Mouse (Mus musculus) stomach, embryonic 14.5 days (tissue): Measurements from ENCODE around the gene Cblc. TPM values are rescaled to one million over a fixed set of nuclear protein-coding genes. Genes with fewer than 3 reads are reported as not detected.

Experiments used
- ATAC-seq: fragments of 200-750 bp; cut with Nextera tagmentation; 2 replicates; pipeline ENCODE4 v1.8.0; 2017; ENCODE audit warnings: low read depth, moderate TSS enrichment; ENCODE audit not compliant: insufficient number of reproducible peaks, insufficient read depth, low FRiP score
- H3K27ac ChIP-seq: fragments of 300-500 bp; sonication (generic); 2 replicates; pipeline ENCODE4 v1.5.1; 2014; ENCODE audit warnings: mild to moderate bottlenecking, low read length, moderate library complexity, mixed read lengths
- H3K27me3 ChIP-seq: fragments of 300-500 bp; sonication (generic); 2 replicates; pipeline ENCODE4 v1.6.1; 2014; ENCODE audit warnings: low read length, control low read depth, mixed read lengths; ENCODE audit not compliant: control insufficient read depth, insufficient read depth
- H3K36me3 ChIP-seq: fragments of 300-500 bp; sonication (generic); 2 replicates; pipeline ENCODE4 v1.6.1; 2014; ENCODE audit warnings: mild to moderate bottlenecking, control low read depth, low read length, moderate library complexity, mixed read lengths; ENCODE audit not compliant: control insufficient read depth, insufficient read depth
- H3K4me1 ChIP-seq: fragments of 300-500 bp; sonication (generic); 2 replicates; pipeline ENCODE4 v1.6.1; 2014; ENCODE audit warnings: low read length, control low read depth, mixed read lengths; ENCODE audit not compliant: control insufficient read depth, insufficient read depth
- H3K4me2 ChIP-seq: fragments of 300-500 bp; sonication (generic); replicated peaks from 2 replicates; pipeline ENCODE4 v1.6.1; 2014; ENCODE audit warnings: low read depth, low read length, control low read depth
- H3K4me3 ChIP-seq: fragments of 300-500 bp; sonication (generic); 2 replicates; pipeline ENCODE4 v1.5.1; 2014; ENCODE audit warnings: low read depth, low read length, control low read depth
- H3K9ac ChIP-seq: fragments of 300-500 bp; sonication (generic); replicated peaks from 2 replicates; pipeline ENCODE4 v1.6.1; 2014; ENCODE audit warnings: low read depth, mild to moderate bottlenecking, control low read depth, low read length, moderate library complexity, mixed read lengths
- H3K9me3 ChIP-seq: fragments of 300-500 bp; sonication (generic); 2 replicates; pipeline ENCODE4 v1.6.1; 2016; ENCODE audit warnings: low read depth, low read length, control low read depth; ENCODE audit not compliant: control insufficient read depth
- WGBS: fragments of 180-500 bp; shearing (Covaris S2); extraction: QIAGEN DNeasy Blood & Tissue Kit; methylation state at CpG from one replicate; pipeline ENCODE4 v1.1.7; 2014; 5-methylcytosine and 5-hydroxymethylcytosine counted together
- polyA plus RNA-seq: library from polyadenylated mRNA; unstranded; fragments of >200 nt; fragmentation: Nextera tagmentation; extraction: Ambion mirVana; gene quantifications from 2 replicates; pipeline ENCODE4 v1.2.1, GENCODE M21; 2014

Cblc gene
- polyA plus RNA-seq, 1 experiment from 2014 or later, result 17.7 TPM

DNA sequence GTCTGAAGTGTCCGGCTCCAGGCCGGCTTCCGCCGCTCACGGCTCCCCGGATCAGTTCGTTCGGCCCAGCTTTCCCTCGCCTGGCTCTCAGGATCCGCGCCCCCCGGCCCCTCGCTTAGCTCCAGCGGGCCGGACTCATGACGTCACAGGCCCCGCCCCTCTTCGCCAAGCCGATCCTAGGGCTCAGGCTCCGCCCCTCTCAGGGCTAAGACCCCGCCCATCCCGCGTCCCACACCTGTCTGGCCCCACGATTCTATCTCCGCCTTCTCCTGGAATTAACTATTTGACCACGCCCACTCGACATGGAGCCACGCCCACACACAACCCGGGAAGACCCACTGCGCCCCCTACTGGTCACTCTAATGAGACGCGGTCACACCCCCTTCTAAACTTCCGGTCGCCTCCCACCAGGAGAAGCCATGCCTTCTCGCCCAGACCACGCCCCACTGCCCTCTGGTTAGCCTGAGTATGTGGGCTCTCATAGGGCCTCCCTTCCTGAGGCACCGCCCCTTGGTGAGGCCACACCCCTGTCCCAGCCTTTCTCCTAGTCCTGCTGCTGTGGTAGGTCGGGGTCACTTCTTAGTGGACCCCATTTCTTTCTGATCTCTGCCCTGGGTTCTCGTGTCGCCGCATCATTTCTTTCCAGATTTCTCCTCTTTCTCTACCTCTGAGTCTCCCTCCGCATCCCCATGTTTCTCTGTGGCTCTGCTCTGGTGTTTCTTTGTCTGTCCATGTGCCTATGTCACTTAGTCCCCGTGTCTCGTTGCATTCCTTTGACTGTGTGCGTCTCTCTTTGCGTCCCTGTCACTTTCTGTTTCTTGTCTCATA is 47.0 kb downstream of the Cblc start:
- peak overlapping the region; percentile 89 for H3K4me3 ChIP-seq
- no peaks in the 10 kb centered on the region; the same call in 1 of the 2 replicates for H3K36me3 ChIP-seq
- H3K4me2 ChIP-seq, result peak overlapping the region; percentile 82
- H3K27ac ChIP-seq, result peak overlapping the region; percentile 97
- no peaks in the 10 kb centered on the region for H3K27me3 ChIP-seq
- H3K9me3 ChIP-seq, result no peaks in the 10 kb centered on the region
- peak; percentile 90 for ATAC-seq
- peak overlapping the region; percentile 95 for H3K9ac ChIP-seq
- under 1% methylated on average over 46 of the region's 46 CpGs for WGBS
- H3K4me1 ChIP-seq, result peaks cover 42% of the 10 kb centered on the region

GRCm38 (mm10) chr7:19748219-19749195 is 48.1 kb downstream of the Cblc start:
- Histone ChIP-seq H3K4me3 (peak overlapping the region; percentile 89), H3K9ac (peak overlapping the region; percentile 95), H3K4me1 (peaks cover 40% of the 10 kb centered on the region), H3K27ac (peak overlapping the region; percentile 97), H3K9me3 (no peaks in the 10 kb centered on the region), H3K4me2 (peak overlapping the region; percentile 82), H3K27me3 (no peaks in the 10 kb centered on the region), H3K36me3 (peaks cover 6% of the 10 kb centered on the region)
- under 1% methylated on average over 32 of the region's 32 CpGs for WGBS
- ATAC-seq, result no peak

DNA sequence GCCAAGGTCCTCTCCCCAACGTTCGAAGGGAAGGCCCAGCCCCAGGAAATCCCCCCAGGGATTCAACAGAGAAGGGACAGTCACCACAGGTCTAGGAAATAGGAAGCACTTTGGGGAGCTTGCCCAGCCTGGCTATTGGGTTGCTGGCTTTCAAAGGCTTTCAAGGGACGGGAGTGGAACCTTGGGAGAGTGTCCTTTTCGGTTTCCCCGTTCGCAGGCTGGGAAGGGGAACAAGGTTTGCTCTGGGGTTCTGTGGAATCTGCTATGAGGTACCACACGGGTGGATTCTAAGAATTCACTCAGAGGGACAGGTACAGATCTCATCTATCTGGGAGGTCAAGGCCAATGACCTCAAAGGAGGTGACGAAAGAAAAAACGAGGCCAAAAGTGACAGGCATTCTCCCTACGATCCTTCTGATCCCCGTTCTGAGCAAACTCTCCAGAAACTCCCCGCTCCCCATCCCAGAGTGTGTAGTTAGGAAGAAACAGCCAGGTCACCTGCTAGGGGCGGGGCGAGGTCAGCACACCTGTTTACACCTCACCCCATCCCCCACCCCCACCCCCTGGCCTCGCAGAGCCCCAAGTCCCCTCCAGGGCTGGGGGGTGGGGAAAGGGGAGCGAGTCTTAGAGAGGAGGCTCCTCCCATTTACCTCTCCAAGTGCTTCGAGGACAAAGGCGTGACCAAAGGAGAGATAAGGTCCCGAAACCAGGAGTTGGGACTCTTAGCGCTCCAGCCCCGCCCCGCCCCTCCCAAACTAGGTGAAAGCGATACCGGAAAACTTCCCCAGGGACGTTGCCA is 49.0 kb downstream of the Cblc start:
- Histone ChIP-seq H3K9me3 (no peaks in the 10 kb centered on the region), H3K9ac (peak overlapping the region; percentile 95; the same call in 1 of the 2 replicates), H3K4me1 (peaks cover 42% of the 10 kb centered on the region), H3K4me3 (peak overlapping the region; percentile 89), H3K36me3 (peaks cover 12% of the 10 kb centered on the region), H3K27ac (peak overlapping the region; percentile 97), H3K27me3 (no peaks in the 10 kb centered on the region), H3K4me2 (peak overlapping the region; percentile 82)
- ATAC-seq, result peak; percentile 23
- WGBS, result 6% methylated on average over 25 of the region's 25 CpGs

DNA sequence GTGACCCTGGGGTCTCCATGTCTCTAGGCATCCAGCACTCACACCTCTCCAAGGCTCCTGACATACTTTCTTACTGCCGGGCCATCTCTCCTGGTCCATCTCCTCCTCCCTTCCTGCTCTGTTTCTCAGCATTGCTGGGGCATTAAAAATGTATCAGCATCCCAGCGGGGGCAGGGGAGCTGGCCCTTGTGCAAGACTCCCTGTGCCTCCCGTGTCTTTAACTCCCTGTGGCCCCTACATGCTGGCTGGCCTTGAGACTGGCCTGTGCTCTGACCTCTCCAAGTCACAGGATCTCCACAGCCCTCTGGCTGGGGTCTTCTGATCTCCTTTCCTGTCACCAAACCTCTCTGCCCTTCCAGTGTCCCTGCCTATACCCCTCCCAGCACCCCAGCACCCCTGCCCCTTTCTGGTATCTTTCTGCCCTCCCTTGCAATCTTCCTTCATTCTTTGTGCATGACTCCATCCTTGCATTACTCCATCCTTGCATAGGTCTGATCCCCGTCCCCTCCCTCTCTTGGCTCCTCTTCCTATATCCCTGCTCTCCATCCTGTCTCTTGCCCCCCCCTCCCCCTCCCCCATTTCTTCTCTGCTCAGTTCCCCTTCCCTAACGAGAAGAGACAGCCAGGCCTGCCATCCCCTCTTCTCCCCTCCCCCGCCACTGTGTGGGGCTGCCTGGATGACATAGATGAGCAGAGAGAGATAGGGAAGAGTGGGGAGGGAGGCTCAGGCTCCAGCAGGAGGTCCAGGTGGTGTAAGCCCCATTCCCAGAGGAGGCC is 50.0 kb downstream of the Cblc start:
- Histone ChIP-seq H3K27ac (peak overlapping the region; percentile 97; the same call in 1 of the 2 replicates), H3K4me3 (peak overlapping the region; percentile 89; the same call in 1 of the 2 replicates), H3K36me3 (peaks cover 14% of the 10 kb centered on the region), H3K4me1 (peaks cover 49% of the 10 kb centered on the region), H3K4me2 (peak overlapping the region; percentile 82), H3K27me3 (no peaks in the 10 kb centered on the region), H3K9ac (no peak overlapping the region), H3K9me3 (no peaks in the 10 kb centered on the region)
- ATAC-seq, result no peak
- WGBS, result 30% methylated on average over 6 of the region's 6 CpGs

DNA sequence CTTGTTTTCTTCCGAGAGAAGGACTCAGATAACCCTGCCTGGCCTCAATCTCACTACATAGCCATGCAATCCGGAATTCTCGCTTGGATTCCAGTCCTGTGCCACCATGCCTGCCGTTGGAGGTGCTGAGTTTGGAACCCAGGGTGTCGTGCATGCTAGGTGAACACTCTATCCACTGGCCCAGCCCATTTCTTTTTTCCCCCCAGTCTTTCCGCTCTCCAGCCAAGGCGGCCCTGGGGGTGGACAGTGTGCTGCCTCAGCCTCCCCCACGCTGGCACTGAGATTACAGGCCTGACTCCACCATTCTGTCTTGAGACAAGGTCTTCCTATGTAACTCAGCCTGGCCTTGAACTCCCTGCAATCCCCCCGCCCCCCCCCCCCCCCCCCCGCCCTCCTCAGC is 50.6 kb downstream of the Cblc start:
- WGBS, result 73% methylated on average over 9 of the region's 10 CpGs
- H3K4me1 ChIP-seq, result peaks cover 49% of the 10 kb centered on the region
- H3K27me3 ChIP-seq, result no peaks in the 10 kb centered on the region
- ATAC-seq, result no peak
- H3K4me2 ChIP-seq, result no peak overlapping the region
- H3K9ac ChIP-seq, result no peak overlapping the region
- H3K9me3 ChIP-seq, result no peaks in the 10 kb centered on the region
- H3K4me3 ChIP-seq, result no peak overlapping the region
- no peak overlapping the region for H3K27ac ChIP-seq
- H3K36me3 ChIP-seq, result peaks cover 16% of the 10 kb centered on the region

DNA sequence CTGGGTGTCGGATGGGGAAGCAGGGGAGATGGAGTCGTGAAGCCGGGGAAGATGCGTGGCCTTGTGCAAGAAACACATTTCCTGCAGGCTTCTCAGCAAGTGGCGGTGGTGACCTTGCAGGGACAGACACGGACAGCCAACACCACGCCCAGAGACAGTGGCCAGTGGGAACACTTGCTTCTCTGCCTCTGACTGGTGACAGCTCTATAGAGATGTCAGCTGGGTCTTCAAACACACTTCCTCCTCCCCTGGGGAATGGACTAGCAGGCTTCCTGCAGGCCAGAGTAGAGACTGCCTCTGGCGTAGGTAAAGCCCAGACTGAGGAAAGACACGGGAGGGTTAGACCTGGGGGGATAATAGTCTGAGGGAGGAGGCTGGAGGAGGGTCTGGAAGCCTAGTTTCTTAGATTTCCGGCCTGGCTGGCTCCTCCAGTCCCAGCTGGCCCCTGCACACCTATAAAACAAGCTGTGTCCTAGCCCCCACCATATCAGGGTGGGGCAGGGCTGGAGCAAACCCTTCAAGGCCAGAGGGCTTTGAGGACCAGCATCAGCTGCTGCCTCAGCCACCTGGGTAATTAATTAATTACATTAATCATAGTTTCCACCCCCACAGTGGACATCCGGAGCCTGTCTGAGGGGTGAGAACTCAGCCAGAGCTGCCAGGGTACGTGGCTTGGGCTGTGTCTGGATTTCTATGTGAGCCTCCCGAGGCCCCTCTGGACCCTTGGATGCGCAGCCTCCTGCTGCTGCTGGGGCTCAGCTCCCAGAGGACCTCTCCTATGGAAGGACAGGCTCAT is 51.8 kb downstream of the Cblc start:
- no peak overlapping the region for H3K4me2 ChIP-seq
- no peak overlapping the region for H3K4me3 ChIP-seq
- no peak overlapping the region for H3K9ac ChIP-seq
- H3K9me3 ChIP-seq, result no peaks in the 10 kb centered on the region
- no peak overlapping the region for H3K27ac ChIP-seq
- H3K4me1 ChIP-seq, result peaks cover 43% of the 10 kb centered on the region
- 63% methylated on average over 14 of the region's 14 CpGs for WGBS
- peaks cover 19% of the 10 kb centered on the region for H3K36me3 ChIP-seq
- ATAC-seq, result no peak
- H3K27me3 ChIP-seq, result no peaks in the 10 kb centered on the region

DNA sequence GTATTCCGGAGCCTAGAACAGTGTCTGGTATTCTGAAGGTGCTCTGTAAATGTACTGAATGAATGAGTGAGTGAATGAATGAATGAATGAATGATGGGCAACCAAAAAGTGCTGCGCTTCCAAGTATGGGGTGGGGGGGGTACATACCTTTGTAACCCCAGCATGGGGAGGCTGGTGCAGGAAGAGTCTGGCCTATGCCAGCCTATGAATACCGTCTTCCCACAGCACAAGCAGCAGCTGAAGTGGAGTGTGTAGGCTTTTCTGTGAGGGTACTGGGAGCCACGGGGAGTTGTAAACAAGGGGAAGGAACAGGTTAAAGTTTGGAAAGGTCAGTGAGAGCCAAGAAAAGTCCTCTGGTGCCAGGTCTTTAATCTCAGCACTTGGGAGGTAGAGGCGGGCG is 52.8 kb downstream of the Cblc start:
- Histone ChIP-seq H3K27me3 (no peaks in the 10 kb centered on the region), H3K9ac (no peak overlapping the region), H3K4me2 (no peak overlapping the region), H3K9me3 (no peaks in the 10 kb centered on the region), H3K36me3 (peaks cover 19% of the 10 kb centered on the region), H3K4me1 (peaks cover 43% of the 10 kb centered on the region), H3K4me3 (no peak overlapping the region), H3K27ac (no peak overlapping the region)
- ATAC-seq, result no peak
- 83% methylated on average over 6 of the region's 6 CpGs for WGBS
